8 mouse cellular contexts compared by ENCODE assay signal in the genomic region with DNA sequence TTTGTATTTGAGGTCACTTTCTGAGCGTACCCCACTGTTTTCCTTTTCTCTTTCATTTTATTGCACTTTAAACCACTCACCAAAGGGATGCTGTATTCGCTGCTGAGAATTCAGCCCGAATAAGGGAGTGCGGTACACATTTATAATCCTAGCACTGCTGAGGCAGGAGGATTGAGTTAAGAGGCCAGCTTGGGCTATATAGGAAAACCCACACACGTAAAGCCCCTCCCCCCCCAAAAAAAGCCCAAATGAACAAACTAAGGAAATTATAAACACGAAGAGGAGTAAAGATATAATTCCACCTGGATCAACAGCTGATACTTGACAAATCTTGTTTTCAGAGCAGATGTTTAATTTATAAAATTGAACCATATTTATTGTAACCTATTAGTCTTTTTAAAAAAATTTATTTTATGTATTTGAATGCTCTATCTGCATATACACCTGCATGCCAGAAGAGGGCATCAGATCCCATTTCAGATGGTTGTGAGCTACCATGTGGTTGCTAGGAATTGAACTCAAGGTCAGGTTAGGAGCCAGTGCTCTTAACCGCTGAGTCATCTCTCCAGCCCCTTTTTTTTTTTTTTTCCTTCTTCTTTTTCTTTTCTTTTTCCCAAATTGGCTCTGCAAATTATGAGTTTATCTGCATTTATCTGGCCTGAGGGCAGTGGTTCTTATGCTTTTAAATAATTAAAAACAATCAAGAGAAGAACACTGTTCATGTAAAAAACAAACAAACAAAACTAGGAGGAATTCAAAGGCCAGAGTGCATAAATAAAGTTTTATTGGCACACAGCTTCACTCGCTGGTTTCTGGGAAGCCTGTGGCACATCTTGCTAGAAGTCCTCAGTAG. TPM values are rescaled to one million over a fixed set of nuclear protein-coding genes. Genes with fewer than 3 reads are reported as not detected.
DNase-seq lines count a peak whose midpoint lies in the region; ATAC-seq and TF ChIP-seq lines count a peak whose summit lies in the region.
"Had no signal": no experiment of that assay in that cellular context is flagged by ENCODE, and none has a peak within 500 bp of the region (broad histone marks: within the 10 kb centered on the region; RNA-seq: fewer than 3 reads in every experiment).

No protein-coding gene starts in this region.

- no peak for ATAC-seq in hindbrain, postnatal 0 days
- ATAC-seq in midbrain, postnatal 0 days (ENCODE audit: low FRiP score) = no peak

- H3K27ac ChIP-seq in liver, adult 2 months (replicated peaks; ENCODE audit: insufficient read depth, low read depth, low read length) = 0 out of 2 replicates have a peak overlapping the region, but pooled peaks have one; percentile 22
- no peak overlapping the region; the same call in 1 of the 2 replicates for H3K27ac ChIP-seq in hindbrain, postnatal 0 days
- no peak overlapping the region for H3K27ac ChIP-seq in midbrain, postnatal 0 days (ENCODE audit: low read depth, low read length)

- H3K79me2 ChIP-seq in liver, adult 2 months (ENCODE audit: control insufficient read depth, insufficient read depth, low read length) = no peaks in the 10 kb centered on the region; the same call in 1 of the 2 replicates

- H3K4me3 ChIP-seq in liver, adult 2 months (ENCODE audit: insufficient read depth, low read depth, low read length) = no peak overlapping the region
- no peak overlapping the region for H3K4me3 ChIP-seq in hindbrain, postnatal 0 days (ENCODE audit: low read length)
- H3K4me3 ChIP-seq in midbrain, postnatal 0 days (ENCODE audit: low read depth, low read length) = no peak overlapping the region

- no peaks in the 10 kb centered on the region for H3K27me3 ChIP-seq in liver, adult 2 months (ENCODE audit: control insufficient read depth, insufficient read depth, low read length)
- 0 out of 2 replicates have a peak, but pooled peaks cover 4% of the 10 kb centered on the region for H3K27me3 ChIP-seq in hindbrain, postnatal 0 days (ENCODE audit: insufficient read depth, low read length)
- H3K27me3 ChIP-seq in midbrain, postnatal 0 days (ENCODE audit: insufficient read depth, low read length) = peaks cover 25% of the 10 kb centered on the region

- TF ChIP-seq CTCF in liver, adult 2 months (IDR thresholded peaks at IDR 0.05; ENCODE audit: low read depth, low read length) = no peak
- TF ChIP-seq CTCF in hindbrain, postnatal 0 days (IDR thresholded peaks at IDR 0.05; ENCODE audit: low read depth) = no peak
- TF ChIP-seq CTCF in midbrain, postnatal 0 days (IDR thresholded peaks at IDR 0.05) = peak; percentile 35; the same call in 1 of the 2 replicates

- peaks cover 23% of the 10 kb centered on the region for H3K4me1 ChIP-seq in liver, adult 2 months (ENCODE audit: control insufficient read depth, insufficient read depth, low read length)
- H3K4me1 ChIP-seq in hindbrain, postnatal 0 days (ENCODE audit: insufficient read depth, low read length) = peaks cover 5% of the 10 kb centered on the region; the same call in 1 of the 2 replicates
- no peaks in the 10 kb centered on the region for H3K4me1 ChIP-seq in midbrain, postnatal 0 days (ENCODE audit: insufficient read depth, low read length)

- H3K9ac ChIP-seq in liver, adult 2 months (ENCODE audit: low read depth, low read length) = no peak overlapping the region
- no peak overlapping the region for H3K9ac ChIP-seq in hindbrain, postnatal 0 days (replicated peaks; ENCODE audit: low read length)
- no peak overlapping the region for H3K9ac ChIP-seq in midbrain, postnatal 0 days (replicated peaks; ENCODE audit: low read length, poor library complexity, severe bottlenecking)

- H3K36me3 ChIP-seq in liver, adult 2 months (ENCODE audit: control insufficient read depth, insufficient read depth, low read length) = no peaks in the 10 kb centered on the region
- no peaks in the 10 kb centered on the region for H3K36me3 ChIP-seq in hindbrain, postnatal 0 days (ENCODE audit: insufficient read depth, low read length)
- no peaks in the 10 kb centered on the region for H3K36me3 ChIP-seq in midbrain, postnatal 0 days (ENCODE audit: insufficient read depth, low read length)

- WGBS in liver, adult 2 months = 67% methylated on average over 8 of the region's 8 CpGs
- 59% methylated on average over 8 of the region's 8 CpGs for WGBS in hindbrain, postnatal 0 days
- 66% methylated on average over 8 of the region's 8 CpGs for WGBS in midbrain, postnatal 0 days

- peak overlapping the region; percentile 61 for H3K4me2 ChIP-seq in hindbrain, postnatal 0 days (ENCODE audit: low read depth, low read length)
- H3K4me2 ChIP-seq in midbrain, postnatal 0 days (ENCODE audit: low read depth, low read length, poor library complexity, severe bottlenecking) = no peak overlapping the region

- no peak for DNase-seq in liver, adult 2 months (ENCODE audit: extremely low read depth, low read depth, low spot score)
- no peak for DNase-seq in liver
- peak; percentile 51 for DNase-seq in adipocyte (ENCODE audit: low spot score)
- DNase-seq in hindbrain, postnatal 0 days (ENCODE audit: low spot score) = no peak
- no peak for DNase-seq in midbrain, postnatal 0 days (ENCODE audit: low spot score)
- DNase-seq in embryo, embryonic 9.5 days (ENCODE audit: extremely low spot score) = no peak
- DNase-seq in layer of hippocampus, postnatal 10 days (ENCODE audit: low spot score in 2 of 2) = no peak
- DNase-seq: cerebellum, adult 2 months had no signal

- no peaks in the 10 kb centered on the region for H3K9me3 ChIP-seq in hindbrain, postnatal 0 days (ENCODE audit: low read length)
- no peaks in the 10 kb centered on the region for H3K9me3 ChIP-seq in midbrain, postnatal 0 days (ENCODE audit: low read length)

- no peak for TF ChIP-seq POLR2A in liver, adult 2 months (IDR thresholded peaks at IDR 0.05; ENCODE audit: extremely low read depth, insufficient read depth, low read length)

RNA-seq across cellular contexts. Expression of a gene that starts 30.4 kb away (rescaled TPM):
- 26.8 and 39.4 TPM in 2 replicates for total RNA-seq in liver, adult 2 months (2014; rRNA removed)
- 27.9 and 45.8 TPM in 2 replicates for polyA plus RNA-seq in liver, adult 2 months (2012; rRNA removed)
- 3.4 and 7.0 TPM in 2 replicates for total RNA-seq in hindbrain, postnatal 0 days (2014; rRNA removed)
- 5.1 and 6.1 TPM in 2 replicates for polyA plus RNA-seq in hindbrain, postnatal 0 days (2015; fragmentation: Nextera tagmentation; extraction: Ambion mirVana)
- total RNA-seq in midbrain, postnatal 0 days (2014; rRNA removed) = 2.0 and 2.7 TPM in 2 replicates
- 5.6 and 6.5 TPM in 2 replicates for polyA plus RNA-seq in midbrain, postnatal 0 days (2015; fragmentation: Nextera tagmentation; extraction: Ambion mirVana)
- total RNA-seq in layer of hippocampus, postnatal 10 days (2021) = 1 to 10 TPM; 4.9 to 5.5 TPM

RNA-seq across cellular contexts. Expression of a gene that starts 46.6 kb away (rescaled TPM):
- 2.4 and 4.6 TPM in 2 replicates for total RNA-seq in liver, adult 2 months (2014; rRNA removed)
- 5.0 and 5.3 TPM in 2 replicates for polyA plus RNA-seq in liver, adult 2 months (2012; rRNA removed)
- total RNA-seq in hindbrain, postnatal 0 days (2014; rRNA removed) = 13.8 and 15.5 TPM in 2 replicates
- polyA plus RNA-seq in hindbrain, postnatal 0 days (2015; fragmentation: Nextera tagmentation; extraction: Ambion mirVana) = 13.8 and 14.0 TPM in 2 replicates
- total RNA-seq in midbrain, postnatal 0 days (2014; rRNA removed) = 7.9 and 9.4 TPM in 2 replicates
- polyA plus RNA-seq in midbrain, postnatal 0 days (2015; fragmentation: Nextera tagmentation; extraction: Ambion mirVana) = 6.7 and 8.0 TPM in 2 replicates
- total RNA-seq in layer of hippocampus, postnatal 10 days (2021) = 1 to 10 TPM; 4.3 to 5.4 TPM

RNA-seq across cellular contexts. Expression of a gene that starts 48.8 kb away (rescaled TPM):
- total RNA-seq in liver, adult 2 months (2014; rRNA removed) = 3.1 and 5.1 TPM in 2 replicates
- polyA plus RNA-seq in liver, adult 2 months (2012; rRNA removed) = 7.0 and 10.1 TPM in 2 replicates
- 3.1 and 9.5 TPM in 2 replicates for total RNA-seq in hindbrain, postnatal 0 days (2014; rRNA removed)
- polyA plus RNA-seq in hindbrain, postnatal 0 days (2015; fragmentation: Nextera tagmentation; extraction: Ambion mirVana) = 7.6 and 8.0 TPM in 2 replicates
- total RNA-seq in midbrain, postnatal 0 days (2014; rRNA removed) = 6.3 and 6.4 TPM in 2 replicates
- 6.1 and 7.4 TPM in 2 replicates for polyA plus RNA-seq in midbrain, postnatal 0 days (2015; fragmentation: Nextera tagmentation; extraction: Ambion mirVana)
- 1 to 10 TPM; 4.1 to 5.5 TPM for total RNA-seq in layer of hippocampus, postnatal 10 days (2021)
